Mouse (Mus musculus) MEL (cell line): ENCODE measurements around the gene Lsm14a. TPM values are rescaled to one million over a fixed set of nuclear protein-coding genes. Genes with fewer than 3 reads are reported as not detected.

Experiments
- DNase-seq: peaks from one replicate; pipeline ENCODE4 v3.0.0; 2011; ENCODE audit warnings: low read depth, low spot score
- H3K27ac ChIP-seq: 2 replicates; pipeline ENCODE4 v1.5.1; 2012; ENCODE audit warnings: low read depth, mild to moderate bottlenecking, control low read depth, low read length, moderate library complexity; ENCODE audit not compliant: control insufficient read depth
- H3K27me3 ChIP-seq, 2 experiments: fragments of 150-350 bp in 1 of 2; sonication (generic) in 1 of 2; 2 replicates each; pipeline ENCODE4 v1.6.1; 2012; ENCODE audit warnings: low read length in 2 of 2, mild to moderate bottlenecking in 2 of 2, improper control_type of control experiment in 1 of 2, moderate library complexity in 1 of 2; ENCODE audit not compliant: insufficient read depth in 2 of 2, control insufficient read depth in 1 of 2
- H3K36me3 ChIP-seq, 2 experiments: 2 replicates each; pipeline ENCODE4 v1.6.1; 2012 to 2014; ENCODE audit warnings: low read length in 2 of 2, improper control_type of control experiment in 1 of 2, inconsistent platforms in 1 of 2, mild to moderate bottlenecking in 1 of 2; ENCODE audit not compliant: insufficient read depth in 2 of 2, control insufficient read depth in 1 of 2
- H3K4me1 ChIP-seq, 2 experiments: fragments of 150-350 bp in 1 of 2; sonication (generic) in 1 of 2; 2 replicates each; pipeline ENCODE4 v1.6.1; 2012; ENCODE audit warnings: low read length in 2 of 2, improper control_type of control experiment in 1 of 2, mild to moderate bottlenecking in 1 of 2; ENCODE audit not compliant: insufficient read depth in 2 of 2, control insufficient read depth in 1 of 2
- H3K4me3 ChIP-seq, 2 experiments: fragments of 150-350 bp in 1 of 2; sonication (generic) in 1 of 2; 2 replicates each; pipeline ENCODE4 v1.5.1; 2012; ENCODE audit warnings: low read depth in 2 of 2, low read length in 2 of 2, mild to moderate bottlenecking in 2 of 2, moderate library complexity in 2 of 2, control low read depth in 1 of 2, improper control_type of control experiment in 1 of 2; ENCODE audit not compliant: control insufficient read depth in 1 of 2, insufficient read depth in 1 of 2
- H3K79me2 ChIP-seq: 2 replicates; pipeline ENCODE4 v1.6.1; 2012; ENCODE audit warnings: mild to moderate bottlenecking, low read length, moderate library complexity; ENCODE audit not compliant: control insufficient read depth, poor library complexity, insufficient read depth
- H3K9ac ChIP-seq: 2 replicates; pipeline ENCODE4 v1.6.1; 2012; ENCODE audit warnings: low read depth, mild to moderate bottlenecking, control low read depth, low read length, moderate library complexity; ENCODE audit not compliant: control insufficient read depth, poor library complexity, severe bottlenecking
- H3K9me3 ChIP-seq: fragments of 150-350 bp; sonication (generic); replicated peaks from 2 replicates; pipeline ENCODE4 v1.6.1; 2012; ENCODE audit warnings: mild to moderate bottlenecking, low read length, improper control_type of control experiment, moderate library complexity; ENCODE audit not compliant: insufficient read depth
- BHLHE40 ChIP-seq: IDR thresholded peaks from 2 replicates; pipeline ENCODE4 v1.6.1; 2012; ENCODE audit warnings: low read depth, mild to moderate bottlenecking, inconsistent platforms, low read length, improper control_type of control experiment, borderline replicate concordance
- CHD2 ChIP-seq: IDR thresholded peaks from 2 replicates; pipeline ENCODE4 v1.6.1; 2011; ENCODE audit warnings: low read length, improper control_type of control experiment
- CTCF ChIP-seq, 3 experiments: IDR thresholded peaks in 2 of 3; conservative IDR thresholded peaks in 1 of 3; 2 replicates each; pipeline ENCODE4 v1.5.1; 2011 to 2012; ENCODE audit warnings: low read length in 3 of 3, low read depth in 2 of 3, mild to moderate bottlenecking in 2 of 3, improper control_type of control experiment in 1 of 3, inconsistent platforms in 1 of 3, mixed read lengths in 1 of 3, moderate library complexity in 1 of 3; ENCODE audit not compliant: control insufficient read depth in 1 of 3, insufficient read depth in 1 of 3, poor library complexity in 1 of 3, severe bottlenecking in 1 of 3
- ELF1 ChIP-seq: IDR thresholded peaks from 2 replicates; pipeline ENCODE4 v1.6.1; 2014; ENCODE audit warnings: low read depth, mild to moderate bottlenecking, inconsistent platforms, low read length, improper control_type of control experiment, moderate library complexity
- EP300 ChIP-seq, 2 experiments: IDR thresholded peaks; 2 replicates each; pipeline ENCODE4 v1.6.1; 2011; ENCODE audit warnings: improper control_type of control experiment in 2 of 2, low read length in 2 of 2, low read depth in 1 of 2, mild to moderate bottlenecking in 1 of 2
- ETS1 ChIP-seq: IDR thresholded peaks from 2 replicates; pipeline ENCODE4 v1.6.1; 2012; ENCODE audit warnings: low read depth, mild to moderate bottlenecking, inconsistent platforms, low read length, improper control_type of control experiment, moderate library complexity
- GATA1 ChIP-seq: IDR thresholded peaks from 2 replicates; pipeline ENCODE4 v1.6.1; 2011; ENCODE audit warnings: low read depth, low read length, improper control_type of control experiment
- HCFC1 ChIP-seq: IDR thresholded peaks from 2 replicates; pipeline ENCODE4 v1.6.1; 2012; ENCODE audit warnings: low read depth, mild to moderate bottlenecking, inconsistent platforms, low read length, improper control_type of control experiment, moderate library complexity
- KAT2A ChIP-seq: conservative IDR thresholded peaks from 2 replicates; pipeline ENCODE4 v1.6.1; 2012; ENCODE audit warnings: low read depth, low read length, improper control_type of control experiment, inconsistent platforms
- MAZ ChIP-seq: IDR thresholded peaks from 2 replicates; pipeline ENCODE4 v1.6.1; 2012; ENCODE audit warnings: low read depth, mild to moderate bottlenecking, inconsistent platforms, low read length, improper control_type of control experiment
- MEF2A ChIP-seq: IDR thresholded peaks from 2 replicates; pipeline ENCODE4 v1.6.1; 2014; ENCODE audit warnings: low read depth, mild to moderate bottlenecking, inconsistent platforms, low read length, improper control_type of control experiment; ENCODE audit not compliant: poor library complexity, insufficient replicate concordance, severe bottlenecking; ENCODE audit errors: extremely low read depth
- MXI1 ChIP-seq: IDR thresholded peaks from 2 replicates; pipeline ENCODE4 v1.6.1; 2011; ENCODE audit warnings: mild to moderate bottlenecking, low read depth, low read length, improper control_type of control experiment
- MYC ChIP-seq: IDR thresholded peaks from 2 replicates; pipeline ENCODE4 v1.6.1; 2011; ENCODE audit warnings: low read depth, mild to moderate bottlenecking, low read length, improper control_type of control experiment, moderate library complexity
- NRF1 ChIP-seq: IDR thresholded peaks from 2 replicates; pipeline ENCODE4 v1.6.1; 2014; ENCODE audit warnings: low read depth, mild to moderate bottlenecking, inconsistent platforms, low read length, improper control_type of control experiment, moderate library complexity; ENCODE audit not compliant: poor library complexity, insufficient read depth, severe bottlenecking
- POLR2AphosphoS2 ChIP-seq: IDR thresholded peaks from 2 replicates; pipeline ENCODE4 v1.6.1; 2011; ENCODE audit warnings: low read length, improper control_type of control experiment
- TAL1 ChIP-seq: IDR thresholded peaks from 2 replicates; pipeline ENCODE4 v1.6.1; 2012; ENCODE audit warnings: mild to moderate bottlenecking, inconsistent platforms, low read length, moderate library complexity, mixed read lengths
- TCF12 ChIP-seq: IDR thresholded peaks from 2 replicates; pipeline ENCODE4 v1.6.1; 2014; ENCODE audit warnings: low read depth, mild to moderate bottlenecking, inconsistent platforms, low read length, improper control_type of control experiment, moderate library complexity
- USF1 ChIP-seq: IDR thresholded peaks from 2 replicates; pipeline ENCODE4 v1.6.1; 2014; ENCODE audit warnings: low read depth, mild to moderate bottlenecking, inconsistent platforms, low read length, improper control_type of control experiment, moderate library complexity
- ZC3H11A ChIP-seq: IDR thresholded peaks from 2 replicates; pipeline ENCODE4 v1.6.1; 2012; ENCODE audit warnings: low read depth, mild to moderate bottlenecking, inconsistent platforms, low read length, improper control_type of control experiment
- ZMIZ1 ChIP-seq: IDR thresholded peaks from 2 replicates; pipeline ENCODE4 v1.6.1; 2012; ENCODE audit warnings: low read depth, mild to moderate bottlenecking, inconsistent platforms, low read length, improper control_type of control experiment, moderate library complexity
- ZNF384 ChIP-seq: IDR thresholded peaks from 2 replicates; pipeline ENCODE4 v1.6.1; 2012; ENCODE audit warnings: low read depth, mild to moderate bottlenecking, inconsistent platforms, low read length, improper control_type of control experiment
- polyA plus RNA-seq, 2 experiments: library from polyadenylated mRNA; stranded (reverse) in 1 of 2; unstranded in 1 of 2; fragments of >175 nt in 1 of 2; fragments of >200 nt in 1 of 2; gene quantifications; 2 replicates each; pipeline versions ENCODE4 v1.2.1 to v1.2.4; 2012; ENCODE audit warnings: low replicate concordance in 2 of 2, low read depth in 1 of 2; ENCODE audit not compliant: insufficient read length in 2 of 2, insufficient read depth in 1 of 2, missing spikeins in 1 of 2
- total RNA-seq: library from RNA; depleted of rRNA; stranded (reverse); fragments of 300-350 nt; gene quantifications from 2 replicates; pipeline ENCODE4 v1.2.3, GENCODE M21; 2012

The Lsm14a gene
- total and polyA plus RNA-seq, 3 experiments, result 66.4 to 371 (median 233) TPM

DNA sequence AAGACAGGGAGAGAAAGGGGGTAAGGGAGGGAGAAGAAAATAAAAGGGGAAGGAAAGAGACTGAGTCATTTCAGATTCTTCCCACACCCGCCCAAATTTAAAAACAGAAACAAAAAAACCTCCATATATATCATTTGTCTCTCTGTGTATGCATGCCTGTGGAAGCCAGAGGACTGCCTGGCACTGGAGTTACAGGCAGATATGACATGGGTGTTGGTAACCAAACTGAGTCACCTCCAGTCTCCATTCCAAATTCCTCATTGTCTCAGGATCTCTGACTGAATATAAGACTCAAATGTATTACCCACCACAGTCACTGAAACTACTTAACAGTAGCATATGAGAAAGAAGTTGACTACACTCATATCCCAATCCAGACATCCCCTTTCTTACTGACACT lies 45.1 kb downstream of the Lsm14a start:
- DNase-seq, result peak; percentile 51
- H3K27ac ChIP-seq, result peak overlapping the region; percentile 29; the same call in 1 of the 2 replicates

GRCm38 (mm10) chr7:34347041-34347440 lies 46.1 kb downstream of the Lsm14a start:
- H3K27ac ChIP-seq, result peak overlapping the region; percentile 39
- peaks cover 27 to 52% of the 10 kb centered on the region in 2 experiments for H3K36me3 ChIP-seq
- no peaks in the 10 kb centered on the region for H3K9me3 ChIP-seq
- H3K27me3 ChIP-seq, result no peaks in the 10 kb centered on the region
- H3K4me3 ChIP-seq, result no peak overlapping the region
- H3K4me1 ChIP-seq, result peaks cover 11 to 17% of the 10 kb centered on the region in 2 experiments
- peak; percentile 54 for DNase-seq
- no peak overlapping the region for H3K9ac ChIP-seq
- no peaks in the 10 kb centered on the region for H3K79me2 ChIP-seq
- TF ChIP-seq ZC3H11A, result no peak
- no peak for TF ChIP-seq USF1
- no peak for TF ChIP-seq ZNF384
- TF ChIP-seq MYC, result no peak
- no peak for TF ChIP-seq MXI1
- no peak for TF ChIP-seq MEF2A
- no peak for TF ChIP-seq HCFC1
- no peak for TF ChIP-seq ZMIZ1
- TF ChIP-seq POLR2AphosphoS2, result no peak
- no peak for TF ChIP-seq BHLHE40
- peak; percentile 32; the same call in 1 of the 2 replicates for TF ChIP-seq KAT2A
- no peak for TF ChIP-seq ELF1
- no peak for TF ChIP-seq CHD2
- peak; percentile 6 to 35; a peak in 3 of 4 replicates for TF ChIP-seq EP300 (IDR thresholded peaks at IDR 0.05; ENCODE audit: low read depth in 1 of 2, low read length in 2 of 2)
- TF ChIP-seq TCF12, result no peak
- no peak for TF ChIP-seq NRF1
- TF ChIP-seq CTCF (IDR thresholded peaks at IDR 0.05 in 2 of 3, conservative IDR thresholded peaks at IDR 0.05 in 1 of 3; ENCODE audit: control insufficient read depth in 1 of 3, insufficient read depth in 1 of 3, low read depth in 2 of 3, low read length in 3 of 3, poor library complexity in 1 of 3, severe bottlenecking in 1 of 3), result no peak
- TF ChIP-seq MAZ, result no peak
- no peak for TF ChIP-seq GATA1
- peak; percentile 83 for TF ChIP-seq ETS1
- no peak for TF ChIP-seq TAL1

More for the DNA sequence above, 45.1 kb downstream of the Lsm14a start:
- H3K27me3 ChIP-seq, result no peaks in the 10 kb centered on the region
- TF ChIP-seq ETS1, result peak; percentile 28; the same call in 1 of the 2 replicates
- TF ChIP-seq ZNF384, result no peak
- H3K79me2 ChIP-seq, result no peaks in the 10 kb centered on the region
- no peaks in the 10 kb centered on the region for H3K9me3 ChIP-seq
- peaks cover 11 to 17% of the 10 kb centered on the region in 2 experiments for H3K4me1 ChIP-seq
- peaks cover 27 to 54% of the 10 kb centered on the region in 2 experiments for H3K36me3 ChIP-seq
- no peak overlapping the region for H3K4me3 ChIP-seq
- H3K9ac ChIP-seq, result no peak overlapping the region
